Mouse (Mus musculus): ENCODE measurements around the gene Slc25a41.

GRCm38 (mm10) chr17:57066908-57067307 is 25.5 kb upstream of the Slc25a41 start:
- no peak for TF ChIP-seq POLR2A (IDR thresholded peaks at IDR 0.05; ENCODE audit: borderline replicate concordance, extremely low read depth, low read depth, low read length)
- no peak for TF ChIP-seq CTCF (IDR thresholded peaks at IDR 0.05; ENCODE audit: insufficient read depth, low read length)

Measured in lung, adult 2 months (tissue).